ENCODE assay signal across 9 mouse cellular contexts in the genomic region with DNA sequence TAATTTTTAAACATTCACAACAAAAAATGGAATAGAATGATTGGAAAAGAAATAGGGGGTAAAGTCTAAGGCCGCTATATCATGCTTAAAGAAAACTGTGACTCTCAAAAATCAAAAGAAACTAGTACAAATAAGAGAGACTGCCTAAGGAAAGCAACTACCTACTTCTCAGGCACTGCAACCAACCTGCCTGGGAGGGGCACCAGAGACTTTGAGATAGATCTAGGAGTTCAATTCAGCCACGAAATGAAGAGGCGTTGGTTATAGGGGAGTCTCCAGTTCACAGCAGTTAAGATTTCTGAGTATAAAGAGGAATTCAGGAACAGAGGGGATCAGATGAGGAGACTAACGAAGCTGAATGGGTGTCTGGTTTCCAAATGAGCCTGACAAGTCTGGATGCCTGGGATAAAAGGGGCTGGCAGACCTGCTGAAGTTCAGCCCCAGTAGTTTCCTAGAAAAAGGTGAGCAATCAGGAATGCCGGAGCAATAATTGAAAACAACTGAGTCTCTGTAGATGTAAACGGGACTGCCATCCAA. TPM values are rescaled to one million over a fixed set of nuclear protein-coding genes. Genes with fewer than 3 reads are reported as not detected.
DNase-seq lines count a peak whose midpoint lies in the region; ATAC-seq and TF ChIP-seq lines count a peak whose summit lies in the region.
"Had no signal": no experiment of that assay in that cellular context is flagged by ENCODE, and none has a peak within 500 bp of the region (broad histone marks: within the 10 kb centered on the region; RNA-seq: fewer than 3 reads in every experiment).

No protein-coding gene starts in this region.

- WGBS in lung, embryonic 16.5 days = 61% methylated on average over 6 of the region's 6 CpGs

- ATAC-seq in lung, embryonic 16.5 days (ENCODE audit: low read depth) = peak; percentile 56; the same call in 1 of the 2 replicates
- ATAC-seq: intestine, embryonic 15.5 days had no signal

- H3K9ac ChIP-seq in lung, embryonic 16.5 days (ENCODE audit: low read length) = no peak overlapping the region
- H3K9ac ChIP-seq: intestine, embryonic 15.5 days; liver, embryonic 14.5 days had no signal

- peak; percentile 17 for DNase-seq in kidney, adult 18-20 months
- DNase-seq in kidney, adult 11 months = no peak
- DNase-seq in brain, embryonic 14.5 days (ENCODE audit: low read depth) = peak; percentile 62
- peak; percentile 39 to 42 for DNase-seq in heart, adult 9 months (ENCODE audit: low spot score in 2 of 2)
- DNase-seq in frontal cortex, postnatal 10 days (ENCODE audit: low spot score in 2 of 2) = no peak
- DNase-seq in layer of hippocampus, postnatal 36 days = no peak

- no peak for TF ChIP-seq POLR2A in brain, embryonic 14.5 days (IDR thresholded peaks at IDR 0.05; ENCODE audit: borderline replicate concordance, extremely low read depth, insufficient read depth, insufficient read length, poor library complexity, severe bottlenecking)

- peak; percentile 37; the same call in 1 of the 2 replicates for TF ChIP-seq CTCF in brain, embryonic 14.5 days (IDR thresholded peaks at IDR 0.05; ENCODE audit: borderline replicate concordance, extremely low read depth, insufficient read depth, insufficient read length)

- H3K27me3 ChIP-seq in lung, embryonic 16.5 days (ENCODE audit: control insufficient read depth, insufficient read depth, low read depth, low read length) = no peaks in the 10 kb centered on the region
- H3K27me3 ChIP-seq: intestine, embryonic 15.5 days had no signal

- no peaks in the 10 kb centered on the region for H3K9me3 ChIP-seq in lung, embryonic 16.5 days (ENCODE audit: control insufficient read depth, low read length)
- H3K9me3 ChIP-seq: intestine, embryonic 15.5 days had no signal

- H3K4me2 ChIP-seq in lung, embryonic 16.5 days (ENCODE audit: low read depth, low read length) = no peak overlapping the region
- H3K4me2 ChIP-seq: intestine, embryonic 15.5 days had no signal

- H3K4me1 ChIP-seq in lung, embryonic 16.5 days (replicated peaks; ENCODE audit: control insufficient read depth, insufficient read depth, low read length) = peaks cover 6% of the 10 kb centered on the region
- H3K4me1 ChIP-seq: intestine, embryonic 15.5 days had no signal

- H3K4me3 ChIP-seq in lung, embryonic 16.5 days (ENCODE audit: low read length) = no peak overlapping the region
- H3K4me3 ChIP-seq: intestine, embryonic 15.5 days had no signal

- H3K27ac ChIP-seq in lung, embryonic 16.5 days (ENCODE audit: low read length) = no peak overlapping the region
- H3K27ac ChIP-seq: intestine, embryonic 15.5 days; liver, embryonic 14.5 days had no signal

- H3K36me3 ChIP-seq in lung, embryonic 16.5 days (ENCODE audit: control insufficient read depth, insufficient read depth, low read length) = no peaks in the 10 kb centered on the region
- H3K36me3 ChIP-seq: intestine, embryonic 15.5 days had no signal

RNA-seq across cellular contexts. Expression of a gene that starts 45.7 kb away (rescaled TPM):
- polyA plus RNA-seq in brain, embryonic 14.5 days (2012; rRNA removed) = 36.8 and 44.5 TPM in 2 replicates
- polyA plus RNA-seq in lung, embryonic 16.5 days (2015; fragmentation: Nextera tagmentation; extraction: Ambion mirVana) = 66.3 and 68.2 TPM in 2 replicates
- 1 to 10 TPM; 2.2 to 2.7 TPM for total RNA-seq in layer of hippocampus, postnatal 36 days (2021)

Comparison
In these comparisons a context has a peak if more than half of its experiments do, and no peak if none do; other contexts are left out.
1. DNase-seq: peak in kidney, adult 18-20 months (single experiment), brain, embryonic 14.5 days (single experiment) and heart, adult 9 months (2 of 2); none in kidney, adult 11 months (single experiment), frontal cortex, postnatal 10 days (0 of 2) and layer of hippocampus, postnatal 36 days (0 of 2).